Mouse (Mus musculus) embryonic facial prominence, embryonic 15.5 days (tissue): Measurements from ENCODE around the gene Cst3. TPM values are rescaled to one million over a fixed set of nuclear protein-coding genes. Genes with fewer than 3 reads are reported as not detected.

Source experiments
- ATAC-seq: fragments of 200-750 bp; cut with Nextera tagmentation; 2 replicates; pipeline ENCODE4 v1.8.0; 2017; ENCODE audit warnings: low read depth, moderate TSS enrichment; ENCODE audit not compliant: insufficient number of reproducible peaks, low FRiP score, low TSS enrichment
- H3K27ac ChIP-seq: fragments of 300-500 bp; sonication (generic); replicated peaks from 2 replicates; pipeline ENCODE4 v1.5.1; 2015; ENCODE audit warnings: mild to moderate bottlenecking, inconsistent platforms
- H3K27me3 ChIP-seq: fragments of 300-500 bp; sonication (generic); 2 replicates; pipeline ENCODE4 v1.6.1; 2015; ENCODE audit warnings: inconsistent platforms
- H3K36me3 ChIP-seq: fragments of 300-500 bp; sonication (generic); 2 replicates; pipeline ENCODE4 v1.6.1; 2015; ENCODE audit warnings: mild to moderate bottlenecking, inconsistent platforms
- H3K4me1 ChIP-seq: fragments of 300-500 bp; sonication (generic); 2 replicates; pipeline ENCODE4 v1.6.1; 2015; ENCODE audit warnings: inconsistent platforms
- H3K4me2 ChIP-seq: fragments of 300-500 bp; sonication (generic); replicated peaks from 2 replicates; pipeline ENCODE4 v1.6.1; 2015; ENCODE audit warnings: mild to moderate bottlenecking, inconsistent platforms
- H3K4me3 ChIP-seq: fragments of 300-500 bp; sonication (generic); replicated peaks from 2 replicates; pipeline ENCODE4 v1.5.1; 2015; ENCODE audit warnings: mild to moderate bottlenecking, inconsistent platforms
- H3K9ac ChIP-seq: fragments of 300-500 bp; sonication (generic); 2 replicates; pipeline ENCODE4 v1.6.1; 2015; ENCODE audit warnings: inconsistent platforms
- H3K9me3 ChIP-seq: fragments of 300-500 bp; sonication (generic); replicated peaks from 2 replicates; pipeline ENCODE4 v1.6.1; 2016; ENCODE audit warnings: inconsistent platforms
- WGBS: fragments of 180-500 bp; shearing (Covaris S2); methylation state at CpG from one replicate; pipeline ENCODE4 v1.1.7; 2015; 5-methylcytosine and 5-hydroxymethylcytosine counted together
- polyA plus RNA-seq: library from polyadenylated mRNA; unstranded; fragments of >200 nt; fragmentation: Nextera tagmentation; extraction: Ambion mirVana; gene quantifications from 2 replicates; pipeline ENCODE4 v1.2.1, GENCODE M21; 2015

Cst3 gene
- polyA plus RNA-seq, 1 experiment from 2014 or later: 534 TPM

DNA sequence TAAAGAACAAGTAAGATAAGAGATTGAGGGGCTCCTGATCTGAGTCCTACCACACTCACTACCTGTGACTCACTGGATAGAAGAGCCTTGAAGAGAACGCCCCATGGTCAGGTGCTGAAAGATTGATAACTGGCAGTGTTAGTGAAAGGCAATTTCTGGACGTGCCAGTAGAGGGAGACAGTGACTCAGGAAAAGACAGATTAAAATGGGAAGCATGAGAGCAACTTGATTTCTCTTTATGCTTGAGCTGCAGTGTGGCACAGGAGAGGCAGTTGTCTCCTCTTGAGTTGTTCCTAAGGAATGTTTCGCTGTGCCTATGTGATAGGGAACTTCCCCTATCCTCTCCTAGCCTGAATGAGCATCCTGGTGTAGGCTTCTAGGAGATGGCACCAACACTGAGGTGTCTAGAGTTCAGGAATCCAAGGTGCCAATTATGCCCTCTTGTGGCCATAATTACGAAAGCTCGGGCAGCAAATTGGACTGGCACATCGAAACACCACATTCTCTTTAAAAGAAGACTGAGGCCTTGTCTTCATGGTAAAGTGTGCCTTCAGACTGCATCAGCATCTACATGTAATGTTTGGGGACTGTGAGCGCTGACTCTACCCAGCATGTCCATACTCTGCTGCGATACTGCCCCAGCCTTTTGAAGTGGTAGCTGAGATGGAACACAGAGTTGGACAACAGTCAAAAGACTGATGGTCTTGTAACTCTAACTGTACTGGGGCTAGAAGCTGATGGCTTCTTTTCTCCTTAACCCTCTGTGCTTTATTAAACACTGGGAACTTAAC lies 24.2 kb downstream of the Cst3 start:
- H3K36me3 ChIP-seq: no peaks in the 10 kb centered on the region
- H3K4me1 ChIP-seq: no peaks in the 10 kb centered on the region
- ATAC-seq: peak; percentile 24; the same call in 1 of the 2 replicates
- H3K27ac ChIP-seq: no peak overlapping the region
- H3K9ac ChIP-seq: no peak overlapping the region
- H3K27me3 ChIP-seq: no peaks in the 10 kb centered on the region
- no peak overlapping the region for H3K4me3 ChIP-seq
- H3K9me3 ChIP-seq: no peaks in the 10 kb centered on the region
- 42% methylated on average over 8 of the region's 8 CpGs for WGBS
- H3K4me2 ChIP-seq: no peak overlapping the region

DNA sequence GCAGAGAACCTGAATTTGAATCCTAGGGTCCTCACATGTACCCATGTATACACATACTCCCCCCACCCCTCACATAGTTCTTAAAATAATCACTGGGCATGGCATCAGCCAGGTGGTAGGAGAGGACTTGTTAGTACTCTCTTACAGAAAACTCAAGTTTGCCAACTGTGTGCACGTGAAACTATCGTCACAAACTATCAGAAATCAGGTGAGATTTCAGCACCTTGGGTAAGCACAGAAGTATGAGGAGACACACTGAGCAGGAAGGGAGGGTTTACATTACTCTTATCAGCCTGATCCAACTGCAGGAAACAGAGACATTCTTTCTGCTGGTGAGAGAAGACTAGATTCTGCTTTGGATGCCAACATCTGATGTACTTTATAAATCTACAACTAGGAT lies 36.3 kb downstream of the Cst3 start:
- no peaks in the 10 kb centered on the region for H3K36me3 ChIP-seq
- H3K27me3 ChIP-seq: no peaks in the 10 kb centered on the region
- H3K4me3 ChIP-seq: no peak overlapping the region
- H3K4me1 ChIP-seq: no peaks in the 10 kb centered on the region
- H3K9ac ChIP-seq: no peak overlapping the region
- no peak overlapping the region for H3K4me2 ChIP-seq
- WGBS: 95% methylated on average over 2 of the region's 2 CpGs
- no peak for ATAC-seq
- no peak overlapping the region for H3K27ac ChIP-seq
- no peaks in the 10 kb centered on the region for H3K9me3 ChIP-seq

DNA sequence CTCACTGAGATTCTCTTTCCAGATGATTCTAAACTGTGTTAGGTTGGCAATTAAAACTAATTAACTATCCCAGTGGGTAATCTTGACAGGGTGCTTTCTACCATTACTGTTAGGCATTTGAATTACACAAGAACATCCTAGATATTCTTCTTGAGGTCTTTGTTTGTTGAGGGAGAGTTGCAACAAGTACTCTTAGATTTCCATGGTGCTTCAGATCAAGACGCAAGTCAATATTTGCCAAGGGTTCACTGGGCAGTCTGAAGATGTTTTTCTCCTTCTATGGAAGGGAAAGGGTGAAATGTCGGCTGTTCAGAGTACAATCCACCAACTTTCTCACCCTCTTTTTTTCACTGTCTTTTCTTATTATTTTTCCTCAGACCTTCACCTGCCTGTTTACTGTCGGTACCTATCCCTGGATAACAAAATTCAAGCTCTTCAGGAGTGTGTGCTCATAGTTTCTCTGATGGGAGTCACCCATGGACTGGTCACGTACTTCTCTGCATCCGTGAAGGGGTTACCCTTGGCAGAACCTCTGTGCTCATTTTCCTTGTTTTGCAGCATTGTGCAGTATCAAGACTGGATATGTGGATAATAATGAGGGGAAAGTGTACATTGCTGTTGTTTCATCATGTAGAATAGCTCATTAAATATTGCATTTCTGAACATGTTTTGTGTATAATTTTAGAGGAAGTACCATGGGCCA lies 37.3 kb downstream of the Cst3 start:
- 84% methylated on average over 5 of the region's 5 CpGs for WGBS
- H3K9me3 ChIP-seq: no peaks in the 10 kb centered on the region
- no peak overlapping the region for H3K4me3 ChIP-seq
- no peak for ATAC-seq
- no peaks in the 10 kb centered on the region for H3K4me1 ChIP-seq
- H3K27ac ChIP-seq: no peak overlapping the region
- H3K36me3 ChIP-seq: no peaks in the 10 kb centered on the region
- H3K4me2 ChIP-seq: no peak overlapping the region
- H3K9ac ChIP-seq: no peak overlapping the region
- H3K27me3 ChIP-seq: no peaks in the 10 kb centered on the region

DNA sequence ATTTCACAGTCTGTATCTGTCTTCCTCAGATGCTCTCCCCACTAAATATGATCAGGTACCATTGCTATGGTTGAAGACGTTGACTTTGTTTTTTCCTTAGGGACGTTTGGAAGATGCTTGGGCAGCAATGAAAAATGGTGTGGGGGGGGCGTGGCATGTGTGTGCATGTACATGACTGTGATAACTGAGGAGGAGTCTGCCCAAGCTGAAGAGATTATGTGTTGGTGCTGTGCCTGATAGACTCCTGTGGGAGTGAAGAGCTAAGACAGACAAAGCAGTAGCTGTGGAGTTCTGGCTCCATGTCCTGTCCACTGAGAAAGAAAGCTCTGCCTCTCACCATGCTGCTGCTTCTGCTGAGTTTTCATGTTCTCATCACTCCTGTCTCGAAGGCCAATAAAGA lies 40.6 kb downstream of the Cst3 start, which contains the start of gene Cst9:
Gene Cst9 (plus strand): TSS at position 236 of the 400 bp plus-strand sequence.
- H3K27ac ChIP-seq: no peak within 1 kb of the TSS
- H3K4me3 ChIP-seq: no peak within 1 kb of the TSS
- no peaks in the 10 kb centered on the region for H3K36me3 ChIP-seq
- no peaks in the 10 kb centered on the region for H3K4me1 ChIP-seq
- H3K27me3 ChIP-seq: no peaks in the 10 kb centered on the region
- no peak for ATAC-seq
- WGBS: 65% methylated on average over 4 of the region's 4 CpGs
- no peak within 1 kb of the TSS for H3K9ac ChIP-seq
- H3K9me3 ChIP-seq: no peaks in the 10 kb centered on the region
- H3K4me2 ChIP-seq: no peak within 1 kb of the TSS

DNA sequence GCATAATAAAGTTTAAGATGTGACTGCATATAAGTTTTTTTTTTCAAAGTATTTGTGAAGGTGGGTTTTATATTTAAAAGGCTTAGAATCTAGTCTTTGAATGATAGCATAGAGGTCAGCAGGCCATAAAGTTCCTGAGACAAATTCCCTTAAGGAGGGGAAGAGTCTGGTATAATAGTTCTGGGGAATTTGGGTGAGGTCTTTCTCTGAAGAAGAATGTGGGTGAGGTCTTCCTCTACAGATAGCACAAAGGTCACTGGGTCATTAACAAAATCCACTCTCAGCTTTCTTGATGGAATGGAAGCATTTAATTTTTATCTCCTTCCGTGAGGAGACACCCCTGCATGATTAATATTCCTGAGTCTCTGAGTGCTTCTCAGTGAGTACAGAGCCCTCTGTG lies 49.5 kb downstream of the Cst3 start:
- no peak for ATAC-seq
- no peak overlapping the region for H3K27ac ChIP-seq

More for the DNA sequence above, 49.5 kb downstream of the Cst3 start:
- Histone ChIP-seq H3K27me3 (no peaks in the 10 kb centered on the region), H3K36me3 (no peaks in the 10 kb centered on the region), H3K9ac (no peak overlapping the region), H3K9me3 (no peaks in the 10 kb centered on the region), H3K4me3 (no peak overlapping the region), H3K4me2 (no peak overlapping the region), H3K4me1 (no peaks in the 10 kb centered on the region)
- 42% methylated on average over 1 of the region's 1 CpGs for WGBS

Other genes with a start within 250 kb of the Cst3 start
- 76.9 and 80.4 TPM in 2 replicates for gene Nxt1, start 203.1 kb downstream of the Cst3 start, polyA plus RNA-seq
- gene Gzf1, start 194.7 kb downstream of the Cst3 start, polyA plus RNA-seq: 18.7 and 20.1 TPM in 2 replicates
- 4.6 and 5.6 TPM in 2 replicates for gene Napb, start 143.2 kb downstream of the Cst3 start, polyA plus RNA-seq
- gene Cstl1, start 125.3 kb downstream of the Cst3 start, polyA plus RNA-seq: not detected in 2 replicates
- gene Cst11, start 104.2 kb downstream of the Cst3 start, polyA plus RNA-seq: not detected in 2 replicates
- gene 8030411F24Rik, start 93.7 kb downstream of the Cst3 start, polyA plus RNA-seq: 0.88 and 1.3 TPM in 2 replicates
- gene Cst12, start 86.3 kb downstream of the Cst3 start, polyA plus RNA-seq: not detected in 2 replicates
- not detected in 2 replicates for gene Cst8, start 76.9 kb downstream of the Cst3 start, polyA plus RNA-seq
- gene Cst13, start 55.6 kb downstream of the Cst3 start, polyA plus RNA-seq: not detected in 2 replicates
- not detected in 2 replicates for gene Cst9, start 40.5 kb downstream of the Cst3 start, polyA plus RNA-seq
- gene 9230104L09Rik, start 10.7 kb downstream of the Cst3 start, polyA plus RNA-seq: not detected in 2 replicates
- not detected in 2 replicates for gene Gm1330, start 127.6 kb upstream of the Cst3 start, polyA plus RNA-seq
- not detected in 2 replicates for gene Gm10750, start 141.5 kb upstream of the Cst3 start, polyA plus RNA-seq